Mouse (Mus musculus): Measurements from ENCODE around the gene Ccdc124. TPM values are rescaled to one million over a fixed set of nuclear protein-coding genes. Genes with fewer than 3 reads are reported as not detected.

Gene Ccdc124
- total and polyA plus RNA-seq, 3 experiments = 47.6 to 87.1 TPM; not detected in 1

GRCm38 (mm10) chr8:70843941-70844340 lies 29.8 kb downstream of the Ccdc124 start:
- H3K9ac ChIP-seq (ENCODE audit: control insufficient read depth, low read depth, low read length, poor library complexity, severe bottlenecking) = no peak overlapping the region
- TF ChIP-seq KAT2A (conservative IDR thresholded peaks at IDR 0.05; ENCODE audit: low read depth, low read length) (no peak), ZC3H11A (IDR thresholded peaks at IDR 0.05; ENCODE audit: low read depth, low read length) (no peak), POLR2AphosphoS5 (IDR thresholded peaks at IDR 0.05; ENCODE audit: borderline replicate concordance, low read depth, low read length) (no peak), JUND (IDR thresholded peaks at IDR 0.05; ENCODE audit: low read depth, low read length) (no peak), CHD1 (IDR thresholded peaks at IDR 0.05; ENCODE audit: low read depth, low read length) (no peak), GABPA (IDR thresholded peaks at IDR 0.05; ENCODE audit: low read depth, low read length) (no peak), ZNF384 (IDR thresholded peaks at IDR 0.05; ENCODE audit: low read depth, low read length) (no peak), MYB (IDR thresholded peaks at IDR 0.05; ENCODE audit: low read depth, low read length) (no peak), MAFK (IDR thresholded peaks at IDR 0.05; ENCODE audit: borderline replicate concordance, low read depth, low read length) (no peak), ELF1 (IDR thresholded peaks at IDR 0.05; ENCODE audit: low read depth, low read length) (no peak), RAD21 (IDR thresholded peaks at IDR 0.05; ENCODE audit: low read depth, low read length) (no peak), TCF12 (IDR thresholded peaks at IDR 0.05; ENCODE audit: low read depth, low read length) (no peak)

GRCm38 (mm10) chr8:70843214-70843773 lies 30.4 kb downstream of the Ccdc124 start:
- Histone ChIP-seq H3K36me3 (ENCODE audit: control insufficient read depth in 1 of 2, insufficient read depth in 2 of 2, low read length in 2 of 2) (peaks cover 0 to 11% of the 10 kb centered on the region in 2 experiments; a peak in 2 of 4 replicates), H3K79me2 (ENCODE audit: control insufficient read depth, insufficient read depth, low read length, poor library complexity) (no peaks in the 10 kb centered on the region; the same call in 1 of the 2 replicates), H3K4me3 (ENCODE audit: control insufficient read depth in 1 of 2, insufficient read depth in 1 of 2, low read depth in 2 of 2, low read length in 2 of 2) (no peak overlapping the region), H3K9ac (ENCODE audit: control insufficient read depth, low read depth, low read length, poor library complexity, severe bottlenecking) (no peak overlapping the region), H3K27ac (ENCODE audit: control insufficient read depth, low read depth, low read length) (no peak overlapping the region), H3K9me3 (replicated peaks; ENCODE audit: insufficient read depth, low read length) (no peaks in the 10 kb centered on the region), H3K4me1 (ENCODE audit: control insufficient read depth in 1 of 2, insufficient read depth in 2 of 2, low read length in 2 of 2) (peaks cover 0 to 7% of the 10 kb centered on the region in 2 experiments; a peak in 1 of 4 replicates), H3K27me3 (ENCODE audit: control insufficient read depth in 1 of 2, insufficient read depth in 2 of 2, low read length in 2 of 2) (no peaks in the 10 kb centered on the region)
- peak; percentile 29 for DNase-seq (ENCODE audit: low read depth, low spot score)
- TF ChIP-seq MXI1 (IDR thresholded peaks at IDR 0.05; ENCODE audit: low read depth, low read length) (no peak), MAZ (IDR thresholded peaks at IDR 0.05; ENCODE audit: low read depth, low read length) (no peak), GATA1 (IDR thresholded peaks at IDR 0.05; ENCODE audit: low read depth, low read length) (peak; percentile 39; the same call in 1 of the 2 replicates), TAL1 (IDR thresholded peaks at IDR 0.05; ENCODE audit: low read length) (peak; percentile 38), ZMIZ1 (IDR thresholded peaks at IDR 0.05; ENCODE audit: low read depth, low read length) (no peak), ZNF384 (IDR thresholded peaks at IDR 0.05; ENCODE audit: low read depth, low read length) (no peak), SMC3 (IDR thresholded peaks at IDR 0.05; ENCODE audit: low read depth, low read length) (no peak), ZKSCAN1 (IDR thresholded peaks at IDR 0.05; ENCODE audit: low read depth, low read length) (no peak), CHD2 (IDR thresholded peaks at IDR 0.05; ENCODE audit: low read length) (no peak), MYB (IDR thresholded peaks at IDR 0.05; ENCODE audit: low read depth, low read length) (no peak), E2F4 (IDR thresholded peaks at IDR 0.05; ENCODE audit: borderline replicate concordance, low read depth, low read length) (no peak), TCF12 (IDR thresholded peaks at IDR 0.05; ENCODE audit: low read depth, low read length) (peak; percentile 10; the same call in 1 of the 2 replicates)

More at GRCm38 (mm10) chr8:70843941-70844340, 29.8 kb downstream of the Ccdc124 start:
- peaks cover 0 to 11% of the 10 kb centered on the region in 2 experiments; a peak in 2 of 4 replicates for H3K36me3 ChIP-seq (ENCODE audit: control insufficient read depth in 1 of 2, insufficient read depth in 2 of 2, low read length in 2 of 2)
- no peak for DNase-seq (ENCODE audit: low read depth, low spot score)
- no peaks in the 10 kb centered on the region for H3K9me3 ChIP-seq (replicated peaks; ENCODE audit: insufficient read depth, low read length)
- H3K4me1 ChIP-seq (ENCODE audit: control insufficient read depth in 1 of 2, insufficient read depth in 2 of 2, low read length in 2 of 2) = peaks cover 0 to 7% of the 10 kb centered on the region in 2 experiments; a peak in 1 of 4 replicates
- H3K27ac ChIP-seq (ENCODE audit: control insufficient read depth, low read depth, low read length) = no peak overlapping the region
- H3K27me3 ChIP-seq (ENCODE audit: control insufficient read depth in 1 of 2, insufficient read depth in 2 of 2, low read length in 2 of 2) = no peaks in the 10 kb centered on the region
- H3K4me3 ChIP-seq (ENCODE audit: control insufficient read depth in 1 of 2, insufficient read depth in 1 of 2, low read depth in 2 of 2, low read length in 2 of 2) = no peak overlapping the region
- H3K79me2 ChIP-seq (ENCODE audit: control insufficient read depth, insufficient read depth, low read length, poor library complexity) = no peaks in the 10 kb centered on the region; the same call in 1 of the 2 replicates

Data from MEL (cell line).